Mouse (Mus musculus) testis, adult 2 months (tissue): ENCODE measurements around the gene Mymk.

Experiments used
- CTCF ChIP-seq: fragments of 200-500 bp; IDR thresholded peaks from 2 replicates; pipeline ENCODE4 v1.5.1; 2012; ENCODE audit warnings: low read depth, mild to moderate bottlenecking, inconsistent platforms, low read length, moderate library complexity; ENCODE audit not compliant: control insufficient read depth, insufficient read depth, insufficient replicate concordance
- POLR2A ChIP-seq: fragments of 200-500 bp; IDR thresholded peaks from 2 replicates; pipeline ENCODE4 v1.6.1; 2012; ENCODE audit warnings: low read depth, mild to moderate bottlenecking, inconsistent platforms, low read length, moderate library complexity; ENCODE audit not compliant: control insufficient read depth

- no peak for TF ChIP-seq CTCF
- no peak for TF ChIP-seq POLR2A
Measured at GRCm38 (mm10) chr2:27071137-27071536, 842 bp downstream of the Mymk start.
